Mouse (Mus musculus) forebrain, embryonic 15.5 days (tissue): ENCODE data around the gene Bsph2. TPM values are rescaled to one million over a fixed set of nuclear protein-coding genes. Genes with fewer than 3 reads are reported as not detected.

Experiments
- ATAC-seq: fragments of 200-750 bp; cut with Nextera tagmentation; replicated peaks from 2 replicates; pipeline ENCODE4 v1.8.0; 2017; ENCODE audit warnings: mild to moderate bottlenecking, moderate TSS enrichment, moderate library complexity
- H3K27ac ChIP-seq: fragments of 300-500 bp; sonication (generic); replicated peaks from 2 replicates; pipeline ENCODE4 v1.5.1; 2015; ENCODE audit warnings: mild to moderate bottlenecking, inconsistent platforms
- H3K27me3 ChIP-seq: fragments of 300-500 bp; sonication (generic); 2 replicates; pipeline ENCODE4 v1.6.1; 2015; ENCODE audit warnings: inconsistent platforms
- H3K36me3 ChIP-seq: fragments of 300-500 bp; sonication (generic); 2 replicates; pipeline ENCODE4 v1.6.1; 2015; ENCODE audit warnings: mild to moderate bottlenecking, inconsistent platforms
- H3K4me1 ChIP-seq: fragments of 300-500 bp; sonication (generic); 2 replicates; pipeline ENCODE4 v1.6.1; 2015; ENCODE audit warnings: inconsistent platforms
- H3K4me2 ChIP-seq: fragments of 300-500 bp; sonication (generic); replicated peaks from 2 replicates; pipeline ENCODE4 v1.6.1; 2015; ENCODE audit warnings: mild to moderate bottlenecking, inconsistent platforms
- H3K4me3 ChIP-seq: fragments of 300-500 bp; sonication (generic); 2 replicates; pipeline ENCODE4 v1.5.1; 2015; ENCODE audit warnings: mild to moderate bottlenecking, inconsistent platforms
- H3K9ac ChIP-seq: fragments of 300-500 bp; sonication (generic); replicated peaks from 2 replicates; pipeline ENCODE4 v1.6.1; 2015; ENCODE audit warnings: mild to moderate bottlenecking, inconsistent platforms
- H3K9me3 ChIP-seq: fragments of 300-500 bp; sonication (generic); 2 replicates; pipeline ENCODE4 v1.6.1; 2016; ENCODE audit warnings: inconsistent platforms
- WGBS: fragments of 180-500 bp; shearing (Covaris S2); methylation state at CpG from one replicate; pipeline ENCODE4 v1.1.7; 2015; ENCODE audit warnings: mixed read lengths; 5-methylcytosine and 5-hydroxymethylcytosine counted together
- polyA plus RNA-seq: library from polyadenylated mRNA; unstranded; fragments of >200 nt; fragmentation: Nextera tagmentation; extraction: Ambion mirVana; gene quantifications from 2 replicates; pipeline ENCODE4 v1.2.1, GENCODE M21; 2015

The Bsph2 gene
- not detected in 2 replicates for polyA plus RNA-seq

DNA sequence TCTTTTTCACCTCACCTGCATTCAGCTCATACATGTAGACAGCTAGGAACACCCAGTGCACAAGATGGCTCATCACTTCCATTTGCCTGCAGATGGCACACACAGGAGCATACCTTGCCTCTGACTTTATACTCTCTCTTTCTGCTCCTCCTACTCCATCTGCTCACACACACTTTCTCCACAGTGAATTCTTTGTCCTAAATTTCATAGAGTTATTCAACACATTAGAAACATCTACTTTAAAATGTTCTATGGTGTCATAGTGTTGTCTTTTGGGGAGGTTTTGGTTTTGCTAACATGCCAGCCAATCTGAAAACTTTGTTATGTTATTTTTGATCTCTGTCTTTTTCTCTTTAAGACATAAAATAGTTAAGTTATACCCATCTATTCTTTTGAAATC is at the start of gene Bsph2:
TSS of gene Bsph2 (minus strand) at position 101 of the 400 bp plus-strand sequence.
- Histone ChIP-seq H3K27ac (no peak within 1 kb of the TSS), H3K9me3 (peaks cover 27% of the 10 kb centered on the region; the same call in 1 of the 2 replicates), H3K4me3 (no peak within 1 kb of the TSS), H3K36me3 (no peaks in the 10 kb centered on the region), H3K27me3 (no peaks in the 10 kb centered on the region), H3K4me2 (no peak within 1 kb of the TSS), H3K9ac (no peak within 1 kb of the TSS), H3K4me1 (no peaks in the 10 kb centered on the region)
- no peak for ATAC-seq

DNA sequence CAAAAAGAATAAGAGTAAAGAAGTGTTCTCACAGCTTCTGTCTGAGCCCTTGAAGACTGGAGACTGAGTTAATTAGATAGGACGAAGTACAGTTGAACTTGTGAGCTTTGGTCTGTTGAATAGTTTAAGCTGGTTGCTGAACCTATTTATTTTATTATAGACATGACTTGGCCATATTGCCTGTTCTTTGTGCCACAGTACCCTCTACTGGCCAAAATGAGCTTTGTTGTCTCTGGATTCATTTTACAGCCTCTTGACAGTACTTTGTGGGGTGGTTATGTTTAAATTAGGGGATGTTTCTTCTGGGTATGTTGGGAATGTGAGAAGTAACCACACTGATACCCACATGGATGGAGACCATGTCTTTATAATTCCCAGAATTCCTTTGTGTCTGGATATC is 59.3 kb downstream of the Bsph2 start:
- no peak for ATAC-seq
- Histone ChIP-seq H3K9ac (no peak overlapping the region), H3K27me3 (no peaks in the 10 kb centered on the region), H3K27ac (no peak overlapping the region), H3K36me3 (no peaks in the 10 kb centered on the region), H3K4me3 (no peak overlapping the region), H3K4me1 (no peaks in the 10 kb centered on the region), H3K4me2 (no peak overlapping the region), H3K9me3 (peaks cover 18% of the 10 kb centered on the region)
- 67% methylated on average over 1 of the region's 1 CpGs for WGBS

Other genes starting within 250 kb of the Bsph2 start
- 0.61 and 0.65 TPM in 2 replicates for gene Pla2g4c, start 246.4 kb downstream of the Bsph2 start, polyA plus RNA-seq
- 0.09 TPM in 1 of 2 replicates, not detected in the other for gene Cabp5, start 172.9 kb downstream of the Bsph2 start, polyA plus RNA-seq
- gene Bsph1, start 120.2 kb downstream of the Bsph2 start, polyA plus RNA-seq = not detected in 2 replicates
- gene Sult2a5, start 52.9 kb upstream of the Bsph2 start, polyA plus RNA-seq = not detected in 2 replicates
- gene Sult2a2, start 162.4 kb upstream of the Bsph2 start, polyA plus RNA-seq = not detected in 2 replicates